Mouse (Mus musculus): ENCODE measurements around the gene Yaf2. TPM values are rescaled to one million over a fixed set of nuclear protein-coding genes. Genes with fewer than 3 reads are reported as not detected.

Yaf2 gene
- total and polyA plus RNA-seq, 3 experiments, result 37.7 to 50.7 TPM; not detected in 1

GRCm38 (mm10) chr15:93267479-93267878 is 69.3 kb downstream of the Yaf2 start:
- no peak overlapping the region for H3K9ac ChIP-seq (ENCODE audit: control insufficient read depth, low read depth, low read length, poor library complexity, severe bottlenecking)
- no peaks in the 10 kb centered on the region for H3K9me3 ChIP-seq (replicated peaks; ENCODE audit: insufficient read depth, low read length)
- H3K4me3 ChIP-seq (ENCODE audit: control insufficient read depth in 1 of 2, insufficient read depth in 1 of 2, low read depth in 2 of 2, low read length in 2 of 2), result no peak overlapping the region
- no peak overlapping the region for H3K27ac ChIP-seq (ENCODE audit: control insufficient read depth, low read depth, low read length)
- H3K27me3 ChIP-seq (ENCODE audit: control insufficient read depth in 1 of 2, insufficient read depth in 2 of 2, low read length in 2 of 2), result no peaks in the 10 kb centered on the region
- DNase-seq (ENCODE audit: low read depth, low spot score), result no peak
- TF ChIP-seq TBP (IDR thresholded peaks at IDR 0.05; ENCODE audit: low read depth, low read length) (no peak), USF1 (IDR thresholded peaks at IDR 0.05; ENCODE audit: low read depth, low read length) (no peak), JUND (IDR thresholded peaks at IDR 0.05; ENCODE audit: low read depth, low read length) (no peak), ETS1 (IDR thresholded peaks at IDR 0.05; ENCODE audit: low read depth, low read length) (no peak), CHD2 (IDR thresholded peaks at IDR 0.05; ENCODE audit: low read length) (no peak), MAZ (IDR thresholded peaks at IDR 0.05; ENCODE audit: low read depth, low read length) (no peak), GATA1 (IDR thresholded peaks at IDR 0.05; ENCODE audit: low read depth, low read length) (no peak), GABPA (IDR thresholded peaks at IDR 0.05; ENCODE audit: low read depth, low read length) (no peak), MXI1 (IDR thresholded peaks at IDR 0.05; ENCODE audit: low read depth, low read length) (no peak), ZNF384 (IDR thresholded peaks at IDR 0.05; ENCODE audit: low read depth, low read length) (no peak), KAT2A (conservative IDR thresholded peaks at IDR 0.05; ENCODE audit: low read depth, low read length) (no peak)
- H3K36me3 ChIP-seq (ENCODE audit: control insufficient read depth in 1 of 2, insufficient read depth in 2 of 2, low read length in 2 of 2), result peaks cover 0 to 9% of the 10 kb centered on the region in 2 experiments; a peak in 3 of 4 replicates
- peaks cover 21% of the 10 kb centered on the region for H3K79me2 ChIP-seq (ENCODE audit: control insufficient read depth, insufficient read depth, low read length, poor library complexity)
- H3K4me1 ChIP-seq (ENCODE audit: control insufficient read depth in 1 of 2, insufficient read depth in 2 of 2, low read length in 2 of 2), result peaks cover 5 to 14% of the 10 kb centered on the region in 2 experiments; a peak in 3 of 4 replicates

- H3K36me3 ChIP-seq (ENCODE audit: control insufficient read depth in 1 of 2, insufficient read depth in 2 of 2, low read length in 2 of 2), result peaks cover 0 to 7% of the 10 kb centered on the region in 2 experiments; a peak in 3 of 4 replicates
These were observed 70.4 kb downstream of the Yaf2 start for GRCm38 (mm10) chr15:93266361-93266760.

GRCm38 (mm10) chr15:93265728-93266127 is 71.0 kb downstream of the Yaf2 start:
- H3K36me3 ChIP-seq (ENCODE audit: control insufficient read depth in 1 of 2, insufficient read depth in 2 of 2, low read length in 2 of 2), result peaks cover 0 to 7% of the 10 kb centered on the region in 2 experiments; a peak in 3 of 4 replicates
- TF ChIP-seq SIN3A (IDR thresholded peaks at IDR 0.05; ENCODE audit: low read length) (no peak), RAD21 (IDR thresholded peaks at IDR 0.05; ENCODE audit: low read depth, low read length) (peak; percentile 49), CHD1 (IDR thresholded peaks at IDR 0.05; ENCODE audit: low read depth, low read length) (no peak), TCF12 (IDR thresholded peaks at IDR 0.05; ENCODE audit: low read depth, low read length) (no peak), SMC3 (IDR thresholded peaks at IDR 0.05; ENCODE audit: low read depth, low read length) (peak; percentile 40), CTCF (IDR thresholded peaks at IDR 0.05 in 2 of 3, conservative IDR thresholded peaks at IDR 0.05 in 1 of 3; ENCODE audit: control insufficient read depth in 1 of 3, insufficient read depth in 1 of 3, low read depth in 2 of 3, low read length in 3 of 3, poor library complexity in 1 of 3, severe bottlenecking in 1 of 3) (peak in 1 of 3 experiments; percentile 50; a peak in 2 of 6 replicates)
- no peak overlapping the region for H3K27ac ChIP-seq (ENCODE audit: control insufficient read depth, low read depth, low read length)
- H3K79me2 ChIP-seq (ENCODE audit: control insufficient read depth, insufficient read depth, low read length, poor library complexity), result peaks cover 14% of the 10 kb centered on the region
- H3K4me3 ChIP-seq (ENCODE audit: control insufficient read depth in 1 of 2, insufficient read depth in 1 of 2, low read depth in 2 of 2, low read length in 2 of 2), result no peak overlapping the region
- H3K9ac ChIP-seq (ENCODE audit: control insufficient read depth, low read depth, low read length, poor library complexity, severe bottlenecking), result no peak overlapping the region
- no peaks in the 10 kb centered on the region for H3K27me3 ChIP-seq (ENCODE audit: control insufficient read depth in 1 of 2, insufficient read depth in 2 of 2, low read length in 2 of 2)
- H3K4me1 ChIP-seq (ENCODE audit: control insufficient read depth in 1 of 2, insufficient read depth in 2 of 2, low read length in 2 of 2), result peaks cover 5 to 11% of the 10 kb centered on the region in 2 experiments; a peak in 3 of 4 replicates
- no peaks in the 10 kb centered on the region for H3K9me3 ChIP-seq (replicated peaks; ENCODE audit: insufficient read depth, low read length)
- DNase-seq (ENCODE audit: low read depth, low spot score), result no peak

More at GRCm38 (mm10) chr15:93266361-93266760, 70.4 kb downstream of the Yaf2 start:
- Histone ChIP-seq H3K27ac (ENCODE audit: control insufficient read depth, low read depth, low read length) (no peak overlapping the region), H3K79me2 (ENCODE audit: control insufficient read depth, insufficient read depth, low read length, poor library complexity) (peaks cover 18% of the 10 kb centered on the region), H3K9ac (ENCODE audit: control insufficient read depth, low read depth, low read length, poor library complexity, severe bottlenecking) (no peak overlapping the region), H3K9me3 (replicated peaks; ENCODE audit: insufficient read depth, low read length) (no peaks in the 10 kb centered on the region), H3K27me3 (ENCODE audit: control insufficient read depth in 1 of 2, insufficient read depth in 2 of 2, low read length in 2 of 2) (no peaks in the 10 kb centered on the region), H3K4me3 (ENCODE audit: control insufficient read depth in 1 of 2, insufficient read depth in 1 of 2, low read depth in 2 of 2, low read length in 2 of 2) (no peak overlapping the region), H3K4me1 (ENCODE audit: control insufficient read depth in 1 of 2, insufficient read depth in 2 of 2, low read length in 2 of 2) (peaks cover 5 to 12% of the 10 kb centered on the region in 2 experiments; a peak in 3 of 4 replicates)
- no peak for DNase-seq (ENCODE audit: low read depth, low spot score)
- TF ChIP-seq EP300 (IDR thresholded peaks at IDR 0.05; ENCODE audit: low read depth in 1 of 2, low read length in 2 of 2), result no peak
- TF ChIP-seq HCFC1 (IDR thresholded peaks at IDR 0.05; ENCODE audit: low read depth, low read length), result no peak
- TF ChIP-seq ZNF384 (IDR thresholded peaks at IDR 0.05; ENCODE audit: low read depth, low read length), result no peak
- TF ChIP-seq MEF2A (IDR thresholded peaks at IDR 0.05; ENCODE audit: extremely low read depth, insufficient replicate concordance, low read depth, low read length, poor library complexity, severe bottlenecking), result no peak
- no peak for TF ChIP-seq MYC (IDR thresholded peaks at IDR 0.05; ENCODE audit: low read depth, low read length)
- no peak for TF ChIP-seq UBTF (IDR thresholded peaks at IDR 0.05; ENCODE audit: borderline replicate concordance, insufficient read depth, low read depth, low read length)
- TF ChIP-seq CTCF (IDR thresholded peaks at IDR 0.05 in 2 of 3, conservative IDR thresholded peaks at IDR 0.05 in 1 of 3; ENCODE audit: control insufficient read depth in 1 of 3, insufficient read depth in 1 of 3, low read depth in 2 of 3, low read length in 3 of 3, poor library complexity in 1 of 3, severe bottlenecking in 1 of 3), result no peak
- no peak for TF ChIP-seq CHD2 (IDR thresholded peaks at IDR 0.05; ENCODE audit: low read length)
- no peak for TF ChIP-seq ZC3H11A (IDR thresholded peaks at IDR 0.05; ENCODE audit: low read depth, low read length)

Measured in MEL (cell line).